Mouse (Mus musculus) liver, adult 2 months (tissue): ENCODE measurements around the gene Spint1.

Experiments used
- CTCF ChIP-seq: fragments of 200-500 bp; IDR thresholded peaks from 2 replicates; pipeline ENCODE4 v1.5.1; 2011; ENCODE audit warnings: low read depth, low read length, control low read depth
- POLR2A ChIP-seq: fragments of 200-500 bp; IDR thresholded peaks from 2 replicates; pipeline ENCODE4 v1.6.1; 2011; ENCODE audit warnings: low read length, control low read depth; ENCODE audit not compliant: insufficient read depth; ENCODE audit errors: extremely low read depth

GRCm38 (mm10) chr2:119202914-119203453, 34.2 kb upstream of the Spint1 start:
- no peak for TF ChIP-seq POLR2A
- no peak for TF ChIP-seq CTCF
